Mouse (Mus musculus) neural tube, embryonic 12.5 days (tissue): Measurements from ENCODE around the gene Nudcd2. TPM values are rescaled to one million over a fixed set of nuclear protein-coding genes. Genes with fewer than 3 reads are reported as not detected.

Experiments
- ATAC-seq: fragments of 200-750 bp; cut with Nextera tagmentation; 2 replicates; pipeline ENCODE4 v1.8.0; 2017; ENCODE audit warnings: low read depth, mild to moderate bottlenecking, moderate TSS enrichment, moderate library complexity; ENCODE audit not compliant: low FRiP score
- H3K27ac ChIP-seq: fragments of 300-500 bp; sonication (generic); 2 replicates; pipeline ENCODE4 v1.5.1; 2016
- H3K27me3 ChIP-seq: fragments of 300-500 bp; sonication (generic); replicated peaks from 2 replicates; pipeline ENCODE4 v1.6.1; 2016; ENCODE audit warnings: mild to moderate bottlenecking
- H3K36me3 ChIP-seq: fragments of 300-500 bp; sonication (generic); 2 replicates; pipeline ENCODE4 v1.6.1; 2016; ENCODE audit warnings: mild to moderate bottlenecking
- H3K4me1 ChIP-seq: fragments of 300-500 bp; sonication (generic); 2 replicates; pipeline ENCODE4 v1.6.1; 2016
- H3K4me2 ChIP-seq: fragments of 300-500 bp; sonication (generic); replicated peaks from 2 replicates; pipeline ENCODE4 v1.6.1; 2016; ENCODE audit warnings: mild to moderate bottlenecking
- H3K4me3 ChIP-seq: fragments of 300-500 bp; sonication (generic); 2 replicates; pipeline ENCODE4 v1.5.1; 2016
- H3K9ac ChIP-seq: fragments of 300-500 bp; sonication (generic); 2 replicates; pipeline ENCODE4 v1.6.1; 2016; ENCODE audit warnings: mild to moderate bottlenecking
- H3K9me3 ChIP-seq: fragments of 300-500 bp; sonication (generic); 2 replicates; pipeline ENCODE4 v1.6.1; 2016; ENCODE audit warnings: mild to moderate bottlenecking
- WGBS: fragments of 180-500 bp; shearing (Covaris S2); methylation state at CpG from one replicate; pipeline ENCODE4 v1.1.7; 2016; 5-methylcytosine and 5-hydroxymethylcytosine counted together
- polyA plus RNA-seq: library from polyadenylated mRNA; unstranded; fragments of >200 nt; fragmentation: Nextera tagmentation; extraction: Ambion mirVana; gene quantifications from 2 replicates; pipeline ENCODE4 v1.2.1, GENCODE M21; 2016

Gene Nudcd2
- polyA plus RNA-seq, 1 experiment from 2014 or later, result 124 TPM

DNA sequence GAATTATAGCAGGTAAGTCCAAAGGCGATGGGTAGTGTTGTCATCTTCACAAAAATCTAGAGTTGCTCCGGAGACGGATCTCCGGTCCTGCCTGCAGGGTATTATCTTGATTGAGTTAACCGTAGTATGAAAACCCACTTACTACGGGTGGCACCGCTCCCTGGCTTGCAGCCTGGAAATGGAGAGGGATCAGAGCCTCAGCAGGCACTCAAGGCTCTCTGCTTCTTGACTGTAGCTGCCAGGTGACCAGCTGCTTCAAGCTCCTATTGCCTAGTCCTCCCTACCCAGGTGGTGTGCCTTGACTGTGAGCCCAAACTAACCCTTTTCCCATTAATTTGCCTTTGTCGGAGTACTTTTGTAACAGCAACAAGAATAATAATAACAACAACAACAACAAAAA lies 26.4 kb downstream of the Nudcd2 start:
- no peaks in the 10 kb centered on the region for H3K36me3 ChIP-seq
- no peaks in the 10 kb centered on the region for H3K9me3 ChIP-seq
- no peak overlapping the region for H3K9ac ChIP-seq
- H3K4me3 ChIP-seq, result no peak overlapping the region
- no peaks in the 10 kb centered on the region for H3K27me3 ChIP-seq
- WGBS, result 92% methylated on average over 8 of the region's 8 CpGs
- ATAC-seq, result no peak
- H3K4me2 ChIP-seq, result no peak overlapping the region
- no peaks in the 10 kb centered on the region for H3K4me1 ChIP-seq
- H3K27ac ChIP-seq, result no peak overlapping the region

DNA sequence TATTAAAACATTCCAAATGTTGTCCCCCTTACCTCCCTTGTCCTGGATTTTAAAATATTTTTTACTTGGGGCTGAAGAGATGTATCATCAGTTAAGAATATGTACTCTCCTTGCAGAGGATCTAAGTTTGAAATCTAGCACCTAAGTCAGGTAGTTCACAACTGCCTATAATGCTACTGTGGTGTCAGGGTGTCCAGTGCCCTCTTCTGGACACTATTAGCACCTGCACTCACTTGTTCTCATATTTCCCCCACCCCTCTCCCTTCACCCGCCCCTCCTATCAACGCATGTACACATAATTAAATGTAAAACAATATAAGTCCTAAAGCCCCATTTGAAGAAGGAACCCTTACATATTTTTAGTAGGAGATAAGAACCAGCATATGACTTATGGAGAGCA lies 29.9 kb downstream of the Nudcd2 start:
- Histone ChIP-seq H3K4me3 (no peak overlapping the region), H3K4me2 (no peak overlapping the region), H3K9me3 (no peaks in the 10 kb centered on the region), H3K27ac (no peak overlapping the region), H3K4me1 (no peaks in the 10 kb centered on the region), H3K36me3 (no peaks in the 10 kb centered on the region), H3K9ac (no peak overlapping the region), H3K27me3 (no peaks in the 10 kb centered on the region)
- no peak for ATAC-seq
- 51% methylated on average over 2 of the region's 2 CpGs for WGBS

DNA sequence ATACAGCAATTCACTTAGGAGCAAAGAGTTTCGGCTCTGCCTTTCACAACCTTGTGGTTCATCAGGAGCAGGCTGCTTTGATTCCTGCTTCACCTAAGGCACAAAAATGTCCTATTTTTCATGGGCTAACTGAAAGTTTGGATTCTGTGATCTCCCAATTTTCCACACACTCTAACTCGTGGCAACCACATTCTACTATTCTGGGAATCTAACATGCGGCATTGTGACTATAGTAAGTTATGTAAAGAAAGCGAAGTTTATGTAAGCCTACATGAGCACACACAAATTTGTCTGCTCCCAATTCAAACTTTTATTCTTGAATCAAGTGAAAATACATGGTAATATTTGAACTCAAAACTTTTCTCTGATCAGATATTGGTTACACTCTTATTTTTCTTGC lies 31.2 kb downstream of the Nudcd2 start:
- Histone ChIP-seq H3K9ac (no peak overlapping the region), H3K4me3 (no peak overlapping the region), H3K4me2 (no peak overlapping the region), H3K36me3 (no peaks in the 10 kb centered on the region), H3K9me3 (no peaks in the 10 kb centered on the region), H3K27me3 (no peaks in the 10 kb centered on the region), H3K27ac (no peak overlapping the region), H3K4me1 (no peaks in the 10 kb centered on the region)
- no peak for ATAC-seq
- 86% methylated on average over 4 of the region's 4 CpGs for WGBS

DNA sequence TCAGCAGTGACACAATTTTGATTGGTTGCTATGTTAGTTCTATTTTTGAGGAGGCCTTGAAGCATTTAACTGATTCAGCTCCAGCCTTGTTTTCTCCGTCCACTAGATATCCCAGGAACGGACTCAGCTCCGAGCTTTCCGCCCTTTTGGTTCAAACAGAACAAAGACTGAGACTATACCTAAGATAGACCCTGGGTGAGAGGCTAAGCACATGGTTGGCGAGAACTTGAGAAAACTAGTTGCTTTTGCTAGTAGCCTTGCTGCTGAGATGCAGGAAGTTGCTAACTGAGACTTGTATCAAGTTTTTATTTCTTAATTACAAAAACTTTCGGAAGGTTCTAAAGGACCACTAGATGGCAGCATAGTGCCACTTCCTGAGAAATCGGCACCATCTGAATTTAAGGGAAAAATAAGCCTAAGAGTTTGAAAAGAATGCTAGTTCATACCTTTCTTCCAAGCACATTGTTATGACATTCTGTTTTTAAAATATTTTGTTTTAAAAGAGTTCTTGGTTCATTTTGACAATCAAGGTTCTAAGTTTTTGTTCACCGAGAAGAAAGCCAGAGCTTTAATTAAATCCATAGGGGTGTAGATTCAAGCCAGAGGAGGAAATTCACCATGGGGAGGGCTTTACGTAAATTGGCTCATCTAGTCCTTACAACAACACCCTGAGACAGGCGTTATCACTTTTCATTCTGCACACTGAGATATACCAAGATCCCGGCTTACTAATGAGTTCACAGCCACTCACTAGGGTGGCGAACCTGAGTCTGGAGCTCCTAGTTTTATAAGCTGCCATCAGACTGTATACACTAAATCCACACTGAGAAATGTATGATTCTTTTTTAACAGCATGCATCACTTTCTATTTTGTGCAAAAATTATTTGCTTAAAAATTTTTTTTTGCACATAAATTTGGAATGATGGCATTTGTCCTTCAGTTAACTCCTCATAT lies 42.1 kb downstream of the Nudcd2 start:
- Histone ChIP-seq H3K4me1 (no peaks in the 10 kb centered on the region), H3K9ac (no peak overlapping the region), H3K4me2 (no peak overlapping the region), H3K27ac (no peak overlapping the region), H3K4me3 (no peak overlapping the region), H3K36me3 (no peaks in the 10 kb centered on the region), H3K9me3 (no peaks in the 10 kb centered on the region), H3K27me3 (no peaks in the 10 kb centered on the region)
- WGBS, result 58% methylated on average over 12 of the region's 12 CpGs
- ATAC-seq, result no peak

DNA sequence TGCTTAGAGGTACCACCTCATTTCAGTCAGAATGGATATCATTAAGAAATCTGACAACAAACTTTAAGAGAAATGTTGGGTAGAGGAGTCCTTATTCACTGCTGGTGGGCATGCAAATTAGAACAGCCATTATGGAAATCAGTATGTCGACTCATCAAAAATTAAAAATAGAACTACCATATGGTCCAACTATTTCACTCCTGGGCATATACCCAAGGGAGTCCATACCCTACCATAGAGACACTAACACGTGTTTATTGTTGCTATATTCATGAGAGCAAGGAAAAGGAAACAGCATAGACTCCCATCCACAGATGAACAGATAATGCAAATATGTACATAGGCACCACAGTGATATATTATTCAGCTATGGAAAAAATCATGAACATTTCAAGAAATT lies 48.4 kb downstream of the Nudcd2 start:
- H3K27ac ChIP-seq, result no peak overlapping the region
- H3K4me3 ChIP-seq, result no peak overlapping the region
- H3K27me3 ChIP-seq, result no peaks in the 10 kb centered on the region
- H3K9ac ChIP-seq, result no peak overlapping the region
- no peaks in the 10 kb centered on the region for H3K9me3 ChIP-seq
- no peak overlapping the region for H3K4me2 ChIP-seq
- 55% methylated on average over 2 of the region's 2 CpGs for WGBS
- ATAC-seq, result no peak
- H3K36me3 ChIP-seq, result no peaks in the 10 kb centered on the region
- no peaks in the 10 kb centered on the region for H3K4me1 ChIP-seq

DNA sequence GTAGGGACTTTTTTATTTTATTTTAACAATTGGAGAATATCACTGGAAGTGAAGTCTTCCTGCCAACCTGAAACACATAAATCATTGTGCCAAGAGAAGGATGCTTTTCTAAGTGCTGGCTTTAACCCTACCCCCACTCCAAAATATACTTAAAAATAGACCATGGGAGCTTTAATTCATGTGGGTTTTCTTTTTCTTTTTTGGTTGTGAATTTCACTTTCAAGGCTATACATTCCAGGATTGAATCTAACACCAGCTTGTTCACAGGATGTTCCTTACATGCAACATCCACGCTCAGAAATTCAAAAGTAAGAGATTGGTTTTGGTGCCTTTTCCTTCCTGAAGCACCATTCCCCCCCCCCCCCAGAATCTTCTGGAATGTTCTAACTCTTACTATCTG lies 49.9 kb downstream of the Nudcd2 start:
- no peaks in the 10 kb centered on the region for H3K36me3 ChIP-seq
- WGBS, result 94% methylated on average over 1 of the region's 1 CpGs
- H3K27me3 ChIP-seq, result no peaks in the 10 kb centered on the region
- ATAC-seq, result no peak
- H3K4me3 ChIP-seq, result no peak overlapping the region
- no peak overlapping the region for H3K9ac ChIP-seq
- H3K4me2 ChIP-seq, result no peak overlapping the region
- H3K9me3 ChIP-seq, result no peaks in the 10 kb centered on the region
- H3K27ac ChIP-seq, result no peak overlapping the region
- H3K4me1 ChIP-seq, result no peaks in the 10 kb centered on the region

- no peaks in the 10 kb centered on the region for H3K36me3 ChIP-seq
- H3K4me2 ChIP-seq, result no peak overlapping the region
- WGBS, result 81% methylated on average over 8 of the region's 8 CpGs
- no peaks in the 10 kb centered on the region for H3K4me1 ChIP-seq
- H3K9me3 ChIP-seq, result no peaks in the 10 kb centered on the region
- no peaks in the 10 kb centered on the region for H3K27me3 ChIP-seq
- no peak overlapping the region for H3K9ac ChIP-seq
- H3K27ac ChIP-seq, result no peak overlapping the region
- ATAC-seq, result no peak
- no peak overlapping the region for H3K4me3 ChIP-seq
Observed at GRCm38 (mm10) chr11:40784326-40784725, 50.9 kb downstream of the Nudcd2 start.

DNA sequence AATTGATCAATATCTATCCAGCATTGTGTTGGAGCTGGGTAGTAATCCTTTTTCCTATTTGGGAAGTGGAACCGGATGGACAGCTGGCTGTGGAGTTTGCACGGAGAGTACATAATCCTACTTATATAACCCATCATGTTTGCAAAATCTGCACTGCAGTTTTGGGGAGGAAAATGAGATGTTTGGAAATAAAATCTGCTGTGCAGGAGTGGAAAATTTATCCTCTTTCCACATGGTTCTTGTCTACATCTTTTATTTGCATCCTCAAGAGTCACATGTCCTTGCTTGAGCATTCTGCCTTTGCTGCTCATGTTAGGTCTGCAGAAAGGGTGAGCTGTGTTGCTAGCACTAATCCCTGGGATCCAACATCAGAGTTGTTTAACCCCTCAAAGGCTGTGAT lies 53.4 kb downstream of the Nudcd2 start:
- Histone ChIP-seq H3K4me1 (no peaks in the 10 kb centered on the region), H3K4me2 (no peak overlapping the region), H3K36me3 (no peaks in the 10 kb centered on the region), H3K9ac (no peak overlapping the region), H3K9me3 (no peaks in the 10 kb centered on the region), H3K27me3 (no peaks in the 10 kb centered on the region), H3K27ac (no peak overlapping the region), H3K4me3 (no peak overlapping the region)
- WGBS, result 94% methylated on average over 2 of the region's 2 CpGs
- ATAC-seq, result no peak

Other genes with a start within 250 kb of the Nudcd2 start
- 78.5 and 80.2 TPM in 2 replicates for gene Mat2b, start 38.5 kb upstream of the Nudcd2 start, polyA plus RNA-seq
- gene Hmmr, start 245 bp upstream of the Nudcd2 start, polyA plus RNA-seq, result 33.7 and 33.8 TPM in 2 replicates
- 36.7 and 40.4 TPM in 2 replicates for gene Ccng1, start 21.6 kb downstream of the Nudcd2 start, polyA plus RNA-seq